Mouse (Mus musculus) left cerebral cortex, adult 8-10 months (tissue): ENCODE measurements at regions not wholly inside any gene's neighbourhood (a gene's known extent, or its start where the extent isn't known, plus 50 kb on each side); places are given as distances from the start of the nearest gene placed in this dataset.
A peak's percentile ranks its signal among the peaks of the same experiment; 100 is the strongest.

Source experiments
- DNase-seq, 2 experiments: peaks; one replicate each; pipeline ENCODE4 v3.0.0; 2022; ENCODE audit warnings: low spot score in 2 of 2

GRCm38 (mm10) chr16:29950791-29951190, 113.4 kb upstream of the Hes1 start:
- no peak for DNase-seq

GRCm38 (mm10) chr16:29954700-29955099, 109.5 kb upstream of the Hes1 start:
- peak; percentile 21 to 45 for DNase-seq

GRCm38 (mm10) chr16:29956904-29957303, 107.3 kb upstream of the Hes1 start:
- DNase-seq = peak in 1 of 2 experiments; percentile 59

GRCm38 (mm10) chr16:29959939-29960637, 104.1 kb upstream of the Hes1 start:
- no peak for DNase-seq

GRCm38 (mm10) chr16:29963284-29963683, 100.9 kb upstream of the Hes1 start:
- DNase-seq = no peak

GRCm38 (mm10) chr16:29964563-29964962, 99.6 kb upstream of the Hes1 start:
- no peak for DNase-seq

- no peak for DNase-seq
These were observed 95.4 kb upstream of the Hes1 start for GRCm38 (mm10) chr16:29968743-29969142.

- DNase-seq = no peak
These were observed 91.4 kb upstream of the Hes1 start for GRCm38 (mm10) chr16:29972741-29973141.

GRCm38 (mm10) chr16:29973250-29973649, 90.9 kb upstream of the Hes1 start:
- DNase-seq = no peak

GRCm38 (mm10) chr16:29975800-29976199, 88.4 kb upstream of the Hes1 start:
- DNase-seq = no peak

- no peak for DNase-seq
These were observed 87.2 kb upstream of the Hes1 start for GRCm38 (mm10) chr16:29977011-29977410.

- DNase-seq = no peak
These were observed 86.5 kb upstream of the Hes1 start for GRCm38 (mm10) chr16:29977711-29978110.

- no peak for DNase-seq
These were observed 85.1 kb upstream of the Hes1 start for GRCm38 (mm10) chr16:29979066-29979465.

GRCm38 (mm10) chr16:29981543-29981942, 82.6 kb upstream of the Hes1 start:
- no peak for DNase-seq

GRCm38 (mm10) chr16:29982224-29982785, 81.9 kb upstream of the Hes1 start:
- DNase-seq = no peak

- no peak for DNase-seq
These were observed 81.0 kb upstream of the Hes1 start for GRCm38 (mm10) chr16:29983161-29983560.

- DNase-seq = no peak
These were observed 78.9 kb upstream of the Hes1 start for GRCm38 (mm10) chr16:29985126-29985931.

- no peak for DNase-seq
These were observed 76.6 kb upstream of the Hes1 start for GRCm38 (mm10) chr16:29987595-29987994.

GRCm38 (mm10) chr16:29987999-29988398, 76.2 kb upstream of the Hes1 start:
- DNase-seq = no peak

- DNase-seq = no peak
These were observed 74.9 kb upstream of the Hes1 start for GRCm38 (mm10) chr16:29989308-29989707.

- DNase-seq = no peak
These were observed 73.8 kb upstream of the Hes1 start for GRCm38 (mm10) chr16:29990393-29990792.

- DNase-seq = no peak
These were observed 73.2 kb upstream of the Hes1 start for GRCm38 (mm10) chr16:29990795-29991587.
